Mouse (Mus musculus) NIH3T3 (cell line): ENCODE measurements around the gene Dgcr6.
"Not testable (repeated sequence)": the region's sequence is repeated elsewhere in the genome, so short reads cannot be mapped to it uniquely, and the experiment has no call there.

Experiments
- DNase-seq: peaks from one replicate; pipeline ENCODE4 v3.0.0-alpha.2; 2012; ENCODE audit warnings: low read depth

Dgcr6 gene

DNA sequence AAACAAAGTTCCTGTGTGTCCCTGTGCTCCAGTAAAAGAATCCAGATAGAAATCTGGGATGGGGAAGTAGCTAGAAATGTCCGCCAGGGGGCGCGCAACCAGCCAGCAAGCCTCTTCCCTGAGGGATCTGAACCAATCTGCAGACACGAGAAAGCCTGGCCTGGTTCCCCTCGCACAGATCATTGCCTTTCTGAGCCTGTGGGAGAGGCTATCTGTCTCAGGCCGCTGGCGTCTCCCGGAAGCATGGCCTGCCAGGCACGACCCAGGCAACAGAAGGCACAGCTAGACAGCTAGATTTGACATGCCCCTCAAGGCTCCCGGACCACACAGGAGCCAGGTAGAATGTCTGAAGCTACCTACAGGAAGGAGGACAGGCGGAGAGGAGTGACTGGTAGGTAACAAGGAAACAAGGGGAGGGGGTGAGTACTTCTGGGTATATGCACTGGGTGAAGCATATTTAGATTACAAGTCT lies at the start of gene Dgcr6:
Gene Dgcr6 (plus strand): TSS at position 130 of the 472 bp plus-strand sequence.
- DNase-seq, result peak; percentile 94

GRCm38 (mm10) chr16:18004589-18004988 lies 48.1 kb upstream of the Dgcr6 start:
- peak; percentile 75 for DNase-seq

DNA sequence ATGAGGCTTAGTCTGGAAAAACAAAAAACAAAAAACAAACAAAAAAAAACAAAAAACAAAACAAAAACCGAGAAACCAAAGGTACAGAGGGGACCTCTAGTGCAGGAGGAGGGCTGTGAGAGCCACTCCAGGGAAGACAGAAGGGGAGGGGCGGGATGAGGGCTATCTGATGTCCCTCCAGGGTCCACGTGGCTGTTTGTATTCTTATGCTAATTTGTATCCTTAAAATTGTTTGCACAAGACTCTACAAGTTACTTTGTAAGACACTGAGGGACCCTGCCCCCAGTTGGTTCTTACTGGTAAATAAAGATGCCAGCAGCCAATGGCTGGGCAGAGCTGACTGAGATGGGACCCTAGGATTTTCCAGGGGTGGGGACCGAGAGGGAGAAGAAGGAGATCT lies 45.6 kb upstream of the Dgcr6 start:
- no peak for DNase-seq

GRCm38 (mm10) chr16:18011101-18011500 lies 41.6 kb upstream of the Dgcr6 start:
- DNase-seq, result no peak

DNA sequence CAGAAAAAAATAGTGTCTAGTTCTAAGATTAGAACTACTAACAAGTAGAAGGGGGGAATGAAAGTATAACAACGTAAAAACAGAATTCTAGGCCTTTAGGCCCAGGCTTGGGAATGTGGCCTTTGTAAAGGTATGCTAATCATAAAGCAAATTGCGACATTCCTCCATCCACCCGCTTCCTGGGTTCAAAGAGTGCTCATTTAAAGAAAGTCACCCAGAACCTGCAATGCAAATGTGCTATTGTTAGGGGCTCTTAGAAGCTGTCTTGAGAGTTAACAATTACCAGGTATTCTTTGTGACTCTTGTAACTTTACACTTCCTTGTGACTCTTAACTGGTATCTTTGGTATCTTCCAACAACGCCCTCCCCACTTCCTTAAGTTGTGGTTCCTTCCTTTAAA lies 36.2 kb upstream of the Dgcr6 start:
- DNase-seq, result not testable (repeated sequence)

DNA sequence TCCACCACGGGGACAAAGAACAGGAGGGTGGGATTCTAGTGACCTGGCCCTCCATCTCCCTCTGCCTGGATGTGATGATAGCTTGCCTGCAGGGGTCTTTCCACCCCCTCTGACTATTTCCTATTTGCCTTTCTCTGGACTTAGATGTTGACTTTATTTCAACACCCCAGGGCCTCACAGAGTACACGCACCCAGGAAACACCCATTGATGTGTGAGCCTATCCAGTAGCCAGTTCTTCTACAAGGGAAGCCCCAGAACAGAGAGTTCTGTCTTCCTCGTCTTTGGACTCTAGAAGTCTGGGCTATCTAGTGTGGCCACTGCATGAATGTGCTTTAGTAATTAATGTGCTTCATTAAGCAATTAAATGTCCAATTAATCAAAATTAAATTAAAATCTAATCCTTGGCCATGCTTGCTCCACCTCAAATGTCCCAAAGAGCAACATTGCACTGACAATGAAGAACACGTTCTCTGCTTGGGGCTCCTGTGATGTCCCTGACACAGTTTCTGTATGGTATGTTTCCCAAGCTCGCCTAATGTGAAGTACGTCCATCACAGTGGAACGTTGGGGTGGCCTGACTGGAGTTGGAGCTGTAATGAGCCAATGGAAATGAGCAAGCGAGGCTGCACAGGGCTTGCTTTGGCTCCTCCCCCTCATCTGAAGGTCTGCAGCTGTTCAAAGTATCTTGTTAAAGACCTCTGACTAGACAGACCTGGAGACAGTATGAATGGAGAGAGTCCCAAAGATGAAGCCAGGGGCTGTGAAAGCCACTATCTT lies 29.7 kb upstream of the Dgcr6 start:
- no peak for DNase-seq

- DNase-seq, result no peak
Measured at GRCm38 (mm10) chr16:18027371-18027770, 25.3 kb upstream of the Dgcr6 start.

- DNase-seq, result peak; percentile 62
Measured at GRCm38 (mm10) chr16:18031752-18032151, 20.9 kb upstream of the Dgcr6 start.

GRCm38 (mm10) chr16:18033289-18033688 lies 19.4 kb upstream of the Dgcr6 start:
- no peak for DNase-seq

DNA sequence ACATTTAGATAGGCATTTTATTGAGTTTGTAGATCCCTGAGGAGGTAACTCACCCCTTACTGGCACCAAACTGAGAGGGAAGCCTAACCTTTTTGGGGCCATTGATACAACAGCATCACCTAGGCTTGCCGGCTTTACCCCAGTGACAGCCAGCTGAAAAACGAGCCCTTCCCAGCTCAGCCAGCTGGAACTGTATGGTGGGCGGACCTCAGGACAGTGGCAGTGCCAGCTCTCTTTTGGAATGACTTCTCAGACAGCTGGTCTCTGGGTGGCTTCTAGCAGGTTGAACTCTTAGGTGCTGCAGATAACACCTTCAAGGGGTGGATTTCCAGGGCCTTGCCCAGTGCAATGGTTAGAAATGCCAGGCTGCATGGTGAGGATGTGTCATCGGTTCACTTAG lies 18.4 kb upstream of the Dgcr6 start:
- DNase-seq, result no peak

GRCm38 (mm10) chr16:18036425-18036955 lies 16.2 kb upstream of the Dgcr6 start:
- peak; percentile 82 for DNase-seq

- no peak for DNase-seq
Measured at GRCm38 (mm10) chr16:18037025-18037424, 15.6 kb upstream of the Dgcr6 start.

GRCm38 (mm10) chr16:18044991-18045390 lies 7.7 kb upstream of the Dgcr6 start:
- DNase-seq, result no peak

DNA sequence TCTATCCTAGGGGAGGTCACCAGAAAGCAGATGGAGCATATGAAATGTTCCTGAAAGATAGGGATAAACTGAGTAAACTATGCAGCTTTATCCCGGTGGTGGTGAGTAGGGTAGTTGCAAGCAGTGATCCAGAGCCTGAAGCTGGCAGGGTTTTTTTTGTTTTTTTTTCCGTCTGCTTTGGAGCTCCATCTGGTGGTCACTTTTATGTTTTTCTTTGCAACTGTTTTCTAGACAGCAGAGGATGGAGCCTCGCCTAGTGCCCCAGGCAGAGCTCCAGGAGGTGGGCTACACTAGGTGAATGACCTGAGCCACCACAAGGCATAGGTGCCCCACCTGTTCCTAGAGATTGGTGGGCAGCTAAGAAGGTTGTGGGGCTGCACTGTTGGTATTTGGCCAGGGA lies 5.0 kb upstream of the Dgcr6 start:
- DNase-seq, result peak; percentile 84

GRCm38 (mm10) chr16:18048071-18048470 lies 4.6 kb upstream of the Dgcr6 start:
- no peak for DNase-seq

- no peak for DNase-seq
Measured at GRCm38 (mm10) chr16:18052322-18052721, 338 bp upstream of the Dgcr6 start.

GRCm38 (mm10) chr16:18056215-18056614 lies 3.6 kb downstream of the Dgcr6 start:
- DNase-seq, result no peak

DNA sequence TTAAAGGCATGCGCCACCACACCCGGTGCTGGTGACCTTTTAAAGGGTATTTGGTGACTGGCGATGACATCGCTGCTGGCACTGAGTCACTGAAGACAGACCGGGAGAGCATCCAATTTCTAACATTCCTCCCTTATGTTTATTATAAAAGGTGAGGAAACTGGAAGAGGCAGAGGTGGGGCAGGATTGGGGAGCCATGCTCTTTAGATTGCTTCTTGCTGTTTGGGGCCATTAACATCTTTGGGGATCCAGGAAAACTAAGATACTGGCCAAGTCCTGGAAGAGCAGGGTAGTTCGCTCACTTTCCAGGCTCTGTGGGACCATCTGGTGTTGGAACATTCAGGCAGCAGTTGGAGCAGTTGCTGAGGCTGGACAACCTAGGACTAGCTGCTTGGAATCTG lies 5.7 kb downstream of the Dgcr6 start:
- peak; percentile 57 for DNase-seq

GRCm38 (mm10) chr16:18059243-18059642 lies 6.6 kb downstream of the Dgcr6 start:
- DNase-seq, result no peak

DNA sequence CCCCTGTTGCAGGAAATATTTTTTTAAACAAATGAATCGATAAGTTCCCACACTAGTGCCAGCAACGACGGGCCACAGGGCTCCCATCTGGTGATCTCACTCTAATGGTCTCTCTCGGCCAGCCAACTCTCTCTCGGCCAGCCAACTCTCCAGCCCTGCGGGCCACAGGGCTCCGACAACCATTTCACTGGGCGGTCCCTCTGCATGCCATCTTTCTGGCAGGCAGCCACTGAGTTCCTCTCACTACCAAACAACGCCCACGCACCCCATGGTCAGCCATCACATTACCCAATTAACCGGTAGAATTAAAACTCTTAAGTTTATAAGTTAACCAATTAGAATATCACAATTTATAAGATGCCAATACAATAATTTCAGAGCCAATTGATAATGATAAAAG lies 8.5 kb downstream of the Dgcr6 start:
- DNase-seq, result no peak

- DNase-seq, result peak; percentile 96
Measured at GRCm38 (mm10) chr16:18066060-18067009, 13.7 kb downstream of the Dgcr6 start.

GRCm38 (mm10) chr16:18068653-18069376 lies 16.2 kb downstream of the Dgcr6 start:
- no peak for DNase-seq
